Mouse (Mus musculus) lung, embryonic 16.5 days (tissue): ENCODE results near the gene D11Wsu47e. TPM values are rescaled to one million over a fixed set of nuclear protein-coding genes. Genes with fewer than 3 reads are reported as not detected.
A peak's percentile ranks its signal among the peaks of the same experiment; 100 is the strongest.

Source experiments
- ATAC-seq: fragments of 200-750 bp; cut with Nextera tagmentation; 2 replicates; pipeline ENCODE4 v1.8.0; 2017; ENCODE audit warnings: low read depth, mild to moderate bottlenecking, moderate library complexity
- H3K27ac ChIP-seq: fragments of 300-500 bp; sonication (generic); 2 replicates; pipeline ENCODE4 v1.5.1; 2014; ENCODE audit warnings: mild to moderate bottlenecking, control low read depth, low read length
- H3K27me3 ChIP-seq: fragments of 300-500 bp; sonication (generic); 2 replicates; pipeline ENCODE4 v1.6.1; 2014; ENCODE audit warnings: low read depth, low read length, mixed read lengths; ENCODE audit not compliant: control insufficient read depth, insufficient read depth
- H3K36me3 ChIP-seq: fragments of 300-500 bp; sonication (generic); 2 replicates; pipeline ENCODE4 v1.6.1; 2014; ENCODE audit warnings: low read length; ENCODE audit not compliant: control insufficient read depth, insufficient read depth
- H3K4me1 ChIP-seq: fragments of 300-500 bp; sonication (generic); replicated peaks from 2 replicates; pipeline ENCODE4 v1.6.1; 2014; ENCODE audit warnings: low read length, mixed read lengths; ENCODE audit not compliant: control insufficient read depth, insufficient read depth
- H3K4me2 ChIP-seq: fragments of 300-500 bp; sonication (generic); 2 replicates; pipeline ENCODE4 v1.6.1; 2014; ENCODE audit warnings: low read depth, low read length, control low read depth
- H3K4me3 ChIP-seq: fragments of 300-500 bp; sonication (generic); 2 replicates; pipeline ENCODE4 v1.5.1; 2014; ENCODE audit warnings: mild to moderate bottlenecking, low read length, control low read depth
- H3K9ac ChIP-seq: fragments of 300-500 bp; sonication (generic); 2 replicates; pipeline ENCODE4 v1.6.1; 2014; ENCODE audit warnings: low read length, control low read depth
- H3K9me3 ChIP-seq: fragments of 300-500 bp; sonication (generic); 2 replicates; pipeline ENCODE4 v1.6.1; 2016; ENCODE audit warnings: low read length; ENCODE audit not compliant: control insufficient read depth
- WGBS: fragments of 180-500 bp; shearing (Covaris S2); extraction: QIAGEN DNeasy Blood & Tissue Kit; methylation state at CpG from one replicate; pipeline ENCODE4 v1.1.7; 2014; 5-methylcytosine and 5-hydroxymethylcytosine counted together
- polyA plus RNA-seq: library from polyadenylated mRNA; unstranded; fragments of >200 nt; fragmentation: Nextera tagmentation; extraction: Ambion mirVana; gene quantifications from 2 replicates; pipeline ENCODE4 v1.2.1, GENCODE M21; 2015

Gene D11Wsu47e
- polyA plus RNA-seq, 1 experiment from 2014 or later = 15.4 TPM

GRCm38 (mm10) chr11:113733631-113734364, 49.6 kb downstream of the D11Wsu47e start:
- WGBS = 17% methylated on average over 6 of the region's 6 CpGs
- Histone ChIP-seq H3K4me3 (no peak overlapping the region), H3K9me3 (no peaks in the 10 kb centered on the region), H3K27me3 (no peaks in the 10 kb centered on the region), H3K9ac (no peak overlapping the region), H3K27ac (peak overlapping the region; percentile 73), H3K4me2 (peak overlapping the region; percentile 18; the same call in 1 of the 2 replicates), H3K4me1 (peaks cover 90% of the 10 kb centered on the region), H3K36me3 (peaks cover 6% of the 10 kb centered on the region)
- peak; percentile 81 for ATAC-seq

GRCm38 (mm10) chr11:113735151-113735550, 50.9 kb downstream of the D11Wsu47e start:
- Histone ChIP-seq H3K4me1 (peaks cover 95% of the 10 kb centered on the region), H3K4me2 (no peak overlapping the region), H3K27ac (no peak overlapping the region; the same call in 1 of the 2 replicates), H3K9ac (no peak overlapping the region), H3K4me3 (no peak overlapping the region), H3K9me3 (no peaks in the 10 kb centered on the region), H3K36me3 (no peaks in the 10 kb centered on the region), H3K27me3 (no peaks in the 10 kb centered on the region)
- 51% methylated on average over 6 of the region's 6 CpGs for WGBS
- ATAC-seq = no peak

- Histone ChIP-seq H3K36me3 (no peaks in the 10 kb centered on the region), H3K9me3 (no peaks in the 10 kb centered on the region), H3K9ac (no peak overlapping the region), H3K4me2 (no peak overlapping the region), H3K27me3 (no peaks in the 10 kb centered on the region), H3K4me3 (no peak overlapping the region), H3K4me1 (peaks cover 87% of the 10 kb centered on the region), H3K27ac (no peak overlapping the region)
- no peak for ATAC-seq
- WGBS = 61% methylated on average over 11 of the region's 11 CpGs
These were observed 52.8 kb downstream of the D11Wsu47e start for GRCm38 (mm10) chr11:113736848-113737552.

GRCm38 (mm10) chr11:113737553-113737854, 53.3 kb downstream of the D11Wsu47e start:
- Histone ChIP-seq H3K4me3 (no peak overlapping the region), H3K27ac (no peak overlapping the region), H3K36me3 (no peaks in the 10 kb centered on the region), H3K4me2 (no peak overlapping the region), H3K9me3 (no peaks in the 10 kb centered on the region), H3K4me1 (peaks cover 82% of the 10 kb centered on the region), H3K9ac (no peak overlapping the region), H3K27me3 (no peaks in the 10 kb centered on the region)
- ATAC-seq = no peak
- WGBS = 44% methylated on average over 3 of the region's 3 CpGs

GRCm38 (mm10) chr11:113737912-113738311, 53.7 kb downstream of the D11Wsu47e start:
- 63% methylated on average over 8 of the region's 8 CpGs for WGBS
- no peaks in the 10 kb centered on the region; the same call in 1 of the 2 replicates for H3K9me3 ChIP-seq
- no peak overlapping the region for H3K9ac ChIP-seq
- H3K4me3 ChIP-seq = no peak overlapping the region
- H3K27me3 ChIP-seq = no peaks in the 10 kb centered on the region
- H3K27ac ChIP-seq = no peak overlapping the region
- no peak overlapping the region for H3K4me2 ChIP-seq
- H3K4me1 ChIP-seq = peaks cover 78% of the 10 kb centered on the region
- H3K36me3 ChIP-seq = peaks cover 1% of the 10 kb centered on the region; the same call in 1 of the 2 replicates
- no peak for ATAC-seq

- Histone ChIP-seq H3K4me2 (no peak overlapping the region; the same call in 1 of the 2 replicates), H3K27ac (peak overlapping the region; percentile 36), H3K27me3 (no peaks in the 10 kb centered on the region), H3K9ac (no peak overlapping the region), H3K4me1 (peaks cover 66% of the 10 kb centered on the region), H3K9me3 (no peaks in the 10 kb centered on the region; the same call in 1 of the 2 replicates), H3K4me3 (no peak overlapping the region), H3K36me3 (peaks cover 9% of the 10 kb centered on the region; the same call in 1 of the 2 replicates)
- peak; percentile 39 for ATAC-seq
- WGBS = 46% methylated on average over 8 of the region's 8 CpGs
These were observed 55.0 kb downstream of the D11Wsu47e start for GRCm38 (mm10) chr11:113739213-113739612.

GRCm38 (mm10) chr11:113740100-113740499, 55.9 kb downstream of the D11Wsu47e start:
- peaks cover 59% of the 10 kb centered on the region for H3K4me1 ChIP-seq
- H3K4me2 ChIP-seq = no peak overlapping the region
- no peaks in the 10 kb centered on the region for H3K27me3 ChIP-seq
- no peaks in the 10 kb centered on the region; the same call in 1 of the 2 replicates for H3K9me3 ChIP-seq
- no peak overlapping the region for H3K4me3 ChIP-seq
- H3K36me3 ChIP-seq = peaks cover 13% of the 10 kb centered on the region
- H3K27ac ChIP-seq = peak overlapping the region; percentile 36
- 38% methylated on average over 7 of the region's 7 CpGs for WGBS
- peak; percentile 47; the same call in 1 of the 2 replicates for ATAC-seq
- H3K9ac ChIP-seq = no peak overlapping the region

- no peak for ATAC-seq
- Histone ChIP-seq H3K4me3 (no peak overlapping the region), H3K27ac (no peak overlapping the region), H3K9ac (no peak overlapping the region), H3K4me1 (peaks cover 52% of the 10 kb centered on the region), H3K4me2 (no peak overlapping the region), H3K9me3 (no peaks in the 10 kb centered on the region; the same call in 1 of the 2 replicates), H3K36me3 (peaks cover 16% of the 10 kb centered on the region), H3K27me3 (no peaks in the 10 kb centered on the region)
- WGBS = 100% methylated on average over 1 of the region's 1 CpGs
These were observed 58.8 kb downstream of the D11Wsu47e start for GRCm38 (mm10) chr11:113742998-113743397.
